Mouse (Mus musculus) spleen, adult 2 months (tissue): Measurements from ENCODE around the gene Syt13.

Source experiments
- CTCF ChIP-seq: fragments of 200-500 bp; IDR thresholded peaks from 2 replicates; pipeline ENCODE4 v1.5.1; 2011; ENCODE audit warnings: mild to moderate bottlenecking, inconsistent platforms; ENCODE audit not compliant: insufficient read depth, insufficient read length, insufficient replicate concordance; ENCODE audit errors: extremely low read depth
- POLR2A ChIP-seq: fragments of 200-500 bp; IDR thresholded peaks from 2 replicates; pipeline ENCODE4 v1.6.1; 2011; ENCODE audit warnings: low read depth, low read length, inconsistent platforms

- TF ChIP-seq POLR2A = no peak
- no peak for TF ChIP-seq CTCF
Observed at GRCm38 (mm10) chr2:92903650-92904049, 11.2 kb upstream of the Syt13 start.
